Mouse (Mus musculus) intestine, embryonic 14.5 days (tissue): ENCODE data around the gene Gm266. TPM values are rescaled to one million over a fixed set of nuclear protein-coding genes. Genes with fewer than 3 reads are reported as not detected.

Experiments used
- ATAC-seq: fragments of 200-750 bp; cut with Nextera tagmentation; replicated peaks from 2 replicates; pipeline ENCODE4 v1.8.0; 2017; ENCODE audit warnings: low read depth, moderate number of reproducible peaks, moderate TSS enrichment, moderate library complexity; ENCODE audit not compliant: low FRiP score, low TSS enrichment
- DNase-seq: peaks from one replicate; pipeline ENCODE4 v3.0.0-alpha.2; 2018; ENCODE audit warnings: low spot score
- H3K27ac ChIP-seq: fragments of 300-500 bp; sonication (generic); 2 replicates; pipeline ENCODE4 v1.5.1; 2014; ENCODE audit warnings: low read depth, mild to moderate bottlenecking, control low read depth
- H3K27me3 ChIP-seq: fragments of 300-500 bp; sonication (generic); replicated peaks from 2 replicates; pipeline ENCODE4 v1.6.1; 2014; ENCODE audit warnings: low read length, control low read depth; ENCODE audit not compliant: control insufficient read depth, insufficient read depth
- H3K36me3 ChIP-seq: fragments of 300-500 bp; sonication (generic); 2 replicates; pipeline ENCODE4 v1.6.1; 2014; ENCODE audit warnings: low read length, control low read depth; ENCODE audit not compliant: control insufficient read depth, insufficient read depth
- H3K4me1 ChIP-seq: fragments of 300-500 bp; sonication (generic); replicated peaks from 2 replicates; pipeline ENCODE4 v1.6.1; 2014; ENCODE audit warnings: low read length, control low read depth, mixed read lengths; ENCODE audit not compliant: control insufficient read depth, insufficient read depth
- H3K4me2 ChIP-seq: fragments of 300-500 bp; sonication (generic); 2 replicates; pipeline ENCODE4 v1.6.1; 2014; ENCODE audit warnings: low read length
- H3K4me3 ChIP-seq: fragments of 300-500 bp; sonication (generic); 2 replicates; pipeline ENCODE4 v1.5.1; 2014; ENCODE audit warnings: low read depth, low read length, control low read depth, mixed read lengths
- H3K9ac ChIP-seq: fragments of 300-500 bp; sonication (generic); 2 replicates; pipeline ENCODE4 v1.6.1; 2014; ENCODE audit warnings: mild to moderate bottlenecking, low read length
- H3K9me3 ChIP-seq: fragments of 300-500 bp; sonication (generic); 2 replicates; pipeline ENCODE4 v1.6.1; 2016; ENCODE audit warnings: low read length, control low read depth; ENCODE audit not compliant: control insufficient read depth
- WGBS: fragments of 180-500 bp; shearing (Covaris S2); extraction: QIAGEN DNeasy Blood & Tissue Kit; methylation state at CpG from one replicate; pipeline ENCODE4 v1.1.7; 2014; 5-methylcytosine and 5-hydroxymethylcytosine counted together
- polyA plus RNA-seq: library from polyadenylated mRNA; unstranded; fragments of >200 nt; fragmentation: Nextera tagmentation; extraction: Ambion mirVana; gene quantifications from 2 replicates; pipeline ENCODE4 v1.2.1, GENCODE M21; 2014

Gm266 gene
- polyA plus RNA-seq, 1 experiment from 2014 or later, result 27.5 TPM

GRCm38 (mm10) chr12:111472886-111473285 lies 12.7 kb downstream of the Gm266 start:
- Histone ChIP-seq H3K9me3 (no peaks in the 10 kb centered on the region), H3K9ac (no peak overlapping the region), H3K27ac (no peak overlapping the region), H3K36me3 (no peaks in the 10 kb centered on the region), H3K4me3 (no peak overlapping the region), H3K27me3 (0 out of 2 replicates have a peak, but pooled peaks cover 8% of the 10 kb centered on the region), H3K4me1 (0 out of 2 replicates have a peak, but pooled peaks cover 4% of the 10 kb centered on the region), H3K4me2 (no peak overlapping the region)
- no peak for ATAC-seq
- WGBS, result 73% methylated on average over 5 of the region's 5 CpGs
- DNase-seq, result no peak

- no peaks in the 10 kb centered on the region for H3K9me3 ChIP-seq
- no peak for ATAC-seq
- no peak overlapping the region for H3K4me3 ChIP-seq
- H3K27me3 ChIP-seq, result 0 out of 2 replicates have a peak, but pooled peaks cover 8% of the 10 kb centered on the region
- H3K4me1 ChIP-seq, result 0 out of 2 replicates have a peak, but pooled peaks cover 4% of the 10 kb centered on the region
- no peaks in the 10 kb centered on the region for H3K36me3 ChIP-seq
- no peak for DNase-seq
- H3K9ac ChIP-seq, result no peak overlapping the region
- WGBS, result 85% methylated on average over 3 of the region's 3 CpGs
- H3K4me2 ChIP-seq, result no peak overlapping the region
- no peak overlapping the region for H3K27ac ChIP-seq
Measured at GRCm38 (mm10) chr12:111471721-111472120, 13.9 kb downstream of the Gm266 start.

GRCm38 (mm10) chr12:111471119-111471518 lies 14.5 kb downstream of the Gm266 start:
- ATAC-seq, result no peak
- H3K4me1 ChIP-seq, result 0 out of 2 replicates have a peak, but pooled peaks cover 4% of the 10 kb centered on the region
- no peak for DNase-seq
- no peak overlapping the region for H3K27ac ChIP-seq
- H3K9ac ChIP-seq, result no peak overlapping the region
- H3K27me3 ChIP-seq, result 0 out of 2 replicates have a peak, but pooled peaks cover 8% of the 10 kb centered on the region
- H3K36me3 ChIP-seq, result no peaks in the 10 kb centered on the region
- no peaks in the 10 kb centered on the region for H3K9me3 ChIP-seq
- H3K4me3 ChIP-seq, result no peak overlapping the region
- 59% methylated on average over 1 of the region's 1 CpGs for WGBS
- no peak overlapping the region for H3K4me2 ChIP-seq

GRCm38 (mm10) chr12:111469507-111469906 lies 16.1 kb downstream of the Gm266 start:
- H3K27me3 ChIP-seq, result 0 out of 2 replicates have a peak, but pooled peaks cover 8% of the 10 kb centered on the region
- H3K27ac ChIP-seq, result no peak overlapping the region
- WGBS, result 13% methylated on average over 8 of the region's 8 CpGs
- DNase-seq (peak; percentile 82), ATAC-seq (peak; percentile 67; the same call in 1 of the 2 replicates)
- no peak overlapping the region for H3K4me3 ChIP-seq
- no peak overlapping the region for H3K4me2 ChIP-seq
- no peaks in the 10 kb centered on the region for H3K36me3 ChIP-seq
- no peaks in the 10 kb centered on the region for H3K9me3 ChIP-seq
- H3K4me1 ChIP-seq, result no peaks in the 10 kb centered on the region
- H3K9ac ChIP-seq, result no peak overlapping the region

- DNase-seq (no peak), ATAC-seq (no peak)
- Histone ChIP-seq H3K36me3 (no peaks in the 10 kb centered on the region), H3K9ac (no peak overlapping the region), H3K9me3 (no peaks in the 10 kb centered on the region), H3K4me3 (no peak overlapping the region), H3K27ac (no peak overlapping the region), H3K4me1 (no peaks in the 10 kb centered on the region), H3K4me2 (no peak overlapping the region), H3K27me3 (0 out of 2 replicates have a peak, but pooled peaks cover 8% of the 10 kb centered on the region)
- 74% methylated on average over 7 of the region's 7 CpGs for WGBS
Measured at GRCm38 (mm10) chr12:111468206-111468605, 17.4 kb downstream of the Gm266 start.

GRCm38 (mm10) chr12:111466369-111466768 lies 19.3 kb downstream of the Gm266 start:
- WGBS, result 95% methylated on average over 3 of the region's 3 CpGs

GRCm38 (mm10) chr12:111463570-111463969 lies 22.1 kb downstream of the Gm266 start:
- Histone ChIP-seq H3K9ac (no peak overlapping the region), H3K36me3 (no peaks in the 10 kb centered on the region), H3K4me1 (peaks cover 8% of the 10 kb centered on the region; the same call in 1 of the 2 replicates), H3K27ac (no peak overlapping the region), H3K27me3 (0 out of 2 replicates have a peak, but pooled peaks cover 2% of the 10 kb centered on the region), H3K4me2 (no peak overlapping the region), H3K4me3 (no peak overlapping the region), H3K9me3 (no peaks in the 10 kb centered on the region)
- DNase-seq (no peak), ATAC-seq (no peak)
- WGBS, result 74% methylated on average over 7 of the region's 7 CpGs

More at GRCm38 (mm10) chr12:111466369-111466768, 19.3 kb downstream of the Gm266 start:
- Histone ChIP-seq H3K9me3 (no peaks in the 10 kb centered on the region), H3K4me3 (no peak overlapping the region), H3K36me3 (no peaks in the 10 kb centered on the region), H3K27ac (no peak overlapping the region), H3K27me3 (0 out of 2 replicates have a peak, but pooled peaks cover 8% of the 10 kb centered on the region), H3K4me2 (no peak overlapping the region), H3K9ac (no peak overlapping the region), H3K4me1 (peaks cover 6% of the 10 kb centered on the region; the same call in 1 of the 2 replicates)
- DNase-seq, result no peak
- ATAC-seq, result no peak

GRCm38 (mm10) chr12:111457742-111458141 lies 27.9 kb downstream of the Gm266 start:
- no peak overlapping the region for H3K4me3 ChIP-seq
- H3K27ac ChIP-seq, result no peak overlapping the region
- peaks cover 28% of the 10 kb centered on the region for H3K4me1 ChIP-seq
- H3K36me3 ChIP-seq, result no peaks in the 10 kb centered on the region
- H3K4me2 ChIP-seq, result no peak overlapping the region
- H3K9me3 ChIP-seq, result no peaks in the 10 kb centered on the region
- ATAC-seq, result no peak
- peaks cover 5% of the 10 kb centered on the region; the same call in 1 of the 2 replicates for H3K27me3 ChIP-seq
- no peak for DNase-seq
- no peak overlapping the region for H3K9ac ChIP-seq
- 89% methylated on average over 1 of the region's 1 CpGs for WGBS

GRCm38 (mm10) chr12:111455860-111456259 lies 29.8 kb downstream of the Gm266 start:
- Histone ChIP-seq H3K36me3 (no peaks in the 10 kb centered on the region), H3K27me3 (peaks cover 15% of the 10 kb centered on the region), H3K9me3 (no peaks in the 10 kb centered on the region), H3K4me2 (no peak overlapping the region), H3K4me3 (no peak overlapping the region), H3K27ac (no peak overlapping the region), H3K9ac (no peak overlapping the region), H3K4me1 (peaks cover 20% of the 10 kb centered on the region; the same call in 1 of the 2 replicates)
- no peak for DNase-seq
- 58% methylated on average over 8 of the region's 8 CpGs for WGBS
- no peak for ATAC-seq
